Mouse (Mus musculus): ENCODE data around the gene Hist1h2bl.
"Not testable (repeated sequence)": the region's sequence is repeated elsewhere in the genome, so short reads cannot be mapped to it uniquely, and the experiment has no call there.

Hist1h2bl gene

DNA sequence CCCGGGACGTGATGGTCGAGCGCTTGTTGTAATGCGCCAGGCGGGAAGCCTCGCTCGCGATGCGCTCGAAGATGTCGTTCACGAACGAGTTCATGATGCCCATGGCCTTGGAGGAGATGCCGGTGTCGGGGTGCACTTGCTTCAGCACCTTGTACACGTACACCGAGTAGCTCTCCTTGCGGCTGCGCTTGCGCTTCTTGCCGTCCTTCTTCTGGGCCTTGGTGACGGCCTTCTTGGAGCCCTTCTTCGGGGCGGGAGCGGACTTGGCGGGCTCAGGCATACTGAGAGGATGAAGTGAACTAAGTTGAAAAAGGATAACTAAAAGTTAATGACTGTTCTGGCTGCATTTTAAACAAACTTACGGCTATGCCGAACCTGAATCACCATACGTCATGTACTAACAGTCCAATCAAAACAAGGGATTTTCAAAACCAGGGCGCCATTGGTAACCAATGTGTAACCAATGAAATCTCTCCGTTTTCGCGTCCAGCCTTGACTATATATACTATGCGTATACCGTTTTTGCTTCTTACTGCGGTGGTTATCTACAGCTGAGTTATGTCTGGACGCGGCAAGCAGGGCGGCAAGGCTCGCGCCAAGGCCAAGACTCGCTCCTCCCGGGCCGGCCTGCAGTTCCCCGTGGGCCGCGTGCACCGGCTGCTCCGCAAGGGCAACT is at the start of gene Hist1h2bl, which contains the start of gene Hist1h2ai:
Gene Hist1h2bl, minus strand, starts transcription at position 280 of the 676 bp plus-strand sequence.
Gene Hist1h2ai, plus strand, starts transcription at position 559 of the 676 bp plus-strand sequence.
- in situ Hi-C loops (cut with MseI, MboI) = loop anchor here in 1 of 2 experiments (25.0 kb wide), 1 partner anchor 321 kb away; the partner anchor contains the start of genes Hist1h2ag, Hist1h2ah, Hist1h2bj and Hist1h2bk

GRCm38 (mm10) chr13:21755707-21756106 is 39.8 kb upstream of the Hist1h2bl start:
- in situ Hi-C loops (cut with MseI, MboI) = no loop called here

- in situ Hi-C loops (cut with MseI, MboI) = not testable (repeated sequence)
Observed at GRCm38 (mm10) chr13:21754294-21755001, 38.5 kb upstream of the Hist1h2bl start.

GRCm38 (mm10) chr13:21753524-21754285 is 37.8 kb upstream of the Hist1h2bl start, which contains the start of the genes Hist1h2ak and Hist1h2bn:
TSS of gene Hist1h2ak (minus strand) at chr13:21753827.
TSS of gene Hist1h2bn (plus strand) at chr13:21754123.
- in situ Hi-C loops (cut with MseI, MboI) = not testable (repeated sequence)

- in situ Hi-C loops (cut with MseI, MboI) = no loop called here
Observed at GRCm38 (mm10) chr13:21753051-21753523, 37.1 kb upstream of the Hist1h2bl start.

GRCm38 (mm10) chr13:21752356-21752755 is 36.4 kb upstream of the Hist1h2bl start:
- in situ Hi-C loops (cut with MseI, MboI) = no loop called here

DNA sequence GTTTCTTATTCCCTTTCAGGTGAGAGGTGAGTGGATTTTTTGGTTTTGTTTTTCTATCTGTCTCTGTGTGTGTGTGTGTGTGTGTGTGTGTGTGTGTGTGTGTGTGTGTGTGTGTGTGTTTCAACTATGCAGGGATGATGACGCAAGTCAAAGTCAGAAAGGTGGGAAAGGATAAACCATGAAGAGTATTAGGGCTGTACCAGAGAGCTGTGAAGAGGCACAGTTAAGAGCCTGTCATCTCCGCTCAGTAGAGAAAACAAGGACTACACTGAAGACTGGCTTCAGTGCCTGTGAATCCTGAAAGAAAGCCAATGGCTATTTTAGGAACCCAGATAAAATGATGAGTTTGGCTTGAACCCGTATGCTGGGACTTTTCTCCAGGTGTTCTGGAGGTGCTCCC is 35.9 kb upstream of the Hist1h2bl start:
- in situ Hi-C loops (cut with MseI, MboI) = no loop called here

GRCm38 (mm10) chr13:21751417-21751816 is 35.5 kb upstream of the Hist1h2bl start:
- in situ Hi-C loops (cut with MseI, MboI) = no loop called here

DNA sequence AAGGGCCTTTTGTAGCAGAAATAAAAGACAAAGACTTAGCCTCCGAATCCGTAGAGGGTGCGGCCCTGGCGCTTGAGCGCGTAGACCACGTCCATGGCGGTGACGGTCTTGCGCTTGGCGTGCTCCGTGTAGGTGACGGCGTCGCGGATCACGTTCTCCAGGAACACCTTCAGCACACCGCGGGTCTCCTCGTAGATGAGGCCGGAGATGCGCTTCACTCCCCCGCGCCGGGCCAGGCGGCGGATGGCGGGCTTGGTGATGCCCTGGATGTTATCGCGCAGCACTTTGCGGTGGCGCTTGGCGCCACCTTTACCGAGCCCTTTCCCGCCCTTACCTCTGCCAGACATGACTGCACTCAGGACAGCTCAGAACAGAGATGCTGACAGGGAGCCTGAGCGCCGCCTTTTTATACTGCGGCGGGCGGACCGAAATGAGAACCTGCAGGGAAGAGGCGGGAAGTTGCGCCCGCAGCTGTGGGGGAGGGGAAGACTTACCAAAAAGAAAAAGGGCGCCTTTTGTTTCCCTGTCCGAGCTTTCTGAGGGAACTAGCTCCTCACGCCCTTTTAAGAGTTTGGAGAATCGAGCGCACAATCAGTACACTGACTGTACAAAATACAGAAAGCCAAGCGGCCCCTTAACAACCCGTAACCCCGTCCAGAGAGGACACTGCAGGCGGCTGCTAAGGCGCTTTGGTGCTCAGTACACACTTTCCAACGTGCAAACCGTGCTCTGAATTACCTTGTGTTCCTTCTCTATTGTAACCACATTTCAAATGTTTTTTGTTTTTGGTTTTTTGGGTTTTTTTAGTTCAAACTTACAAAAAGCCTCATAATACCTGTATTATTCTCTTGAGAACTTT is 34.4 kb upstream of the Hist1h2bl start, which contains the start of gene Hist1h4k:
Gene Hist1h4k, minus strand, starts transcription at position 347 of the 859 bp plus-strand sequence.
- in situ Hi-C loops (cut with MseI, MboI) = not testable (repeated sequence)

DNA sequence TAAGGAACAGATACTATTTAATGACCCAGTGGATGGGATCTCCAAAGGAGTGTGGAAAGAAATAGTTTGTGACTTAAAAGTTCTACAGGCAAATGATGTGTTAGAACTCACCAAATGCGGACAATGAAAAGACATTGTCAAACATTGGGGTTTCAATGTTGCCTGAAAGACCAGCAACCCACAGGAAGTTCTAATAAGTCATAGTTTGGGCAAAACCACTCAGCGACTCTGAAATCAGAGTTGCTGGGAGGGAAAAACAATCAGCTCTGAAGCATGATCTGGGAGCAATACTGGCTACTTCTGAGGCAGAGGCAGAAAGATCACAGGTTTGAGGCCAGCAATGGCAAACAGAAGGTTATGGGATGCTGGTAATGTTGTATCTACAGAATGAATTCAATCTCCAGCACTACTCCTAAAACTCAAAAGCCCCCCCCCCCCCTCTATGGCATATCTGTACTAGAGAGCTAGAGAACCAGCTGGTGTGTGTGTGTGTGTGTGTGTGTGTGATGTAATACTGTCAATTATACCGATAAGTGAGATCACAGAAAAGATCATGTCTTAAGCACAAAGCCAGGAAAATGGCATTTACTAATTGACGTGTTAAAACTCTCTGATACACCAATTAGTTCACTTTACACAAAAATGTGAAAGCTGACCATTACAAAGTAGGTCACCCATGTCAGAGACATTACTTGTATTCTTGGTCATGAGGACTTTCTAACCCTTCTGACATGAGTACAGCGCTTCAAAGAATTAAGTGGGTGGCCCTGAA is 33.6 kb upstream of the Hist1h2bl start:
- in situ Hi-C loops (cut with MseI, MboI) = no loop called here

- in situ Hi-C loops (cut with MseI, MboI) = no loop called here
Observed at GRCm38 (mm10) chr13:21745006-21745405, 29.1 kb upstream of the Hist1h2bl start.

GRCm38 (mm10) chr13:21734906-21735767 is 19.2 kb upstream of the Hist1h2bl start, which contains the start of gene Hist1h4j:
TSS of gene Hist1h4j (plus strand) at chr13:21735064.
- in situ Hi-C loops (cut with MseI, MboI) = not testable (repeated sequence)

- in situ Hi-C loops (cut with MseI, MboI) = no loop called here
Observed at GRCm38 (mm10) chr13:21734010-21734905, 18.3 kb upstream of the Hist1h2bl start.

- in situ Hi-C loops (cut with MseI, MboI) = no loop called here
Observed at GRCm38 (mm10) chr13:21733466-21733865, 17.5 kb upstream of the Hist1h2bl start.

- in situ Hi-C loops (cut with MseI, MboI) = no loop called here
Observed at GRCm38 (mm10) chr13:21729544-21729943, 13.6 kb upstream of the Hist1h2bl start.

DNA sequence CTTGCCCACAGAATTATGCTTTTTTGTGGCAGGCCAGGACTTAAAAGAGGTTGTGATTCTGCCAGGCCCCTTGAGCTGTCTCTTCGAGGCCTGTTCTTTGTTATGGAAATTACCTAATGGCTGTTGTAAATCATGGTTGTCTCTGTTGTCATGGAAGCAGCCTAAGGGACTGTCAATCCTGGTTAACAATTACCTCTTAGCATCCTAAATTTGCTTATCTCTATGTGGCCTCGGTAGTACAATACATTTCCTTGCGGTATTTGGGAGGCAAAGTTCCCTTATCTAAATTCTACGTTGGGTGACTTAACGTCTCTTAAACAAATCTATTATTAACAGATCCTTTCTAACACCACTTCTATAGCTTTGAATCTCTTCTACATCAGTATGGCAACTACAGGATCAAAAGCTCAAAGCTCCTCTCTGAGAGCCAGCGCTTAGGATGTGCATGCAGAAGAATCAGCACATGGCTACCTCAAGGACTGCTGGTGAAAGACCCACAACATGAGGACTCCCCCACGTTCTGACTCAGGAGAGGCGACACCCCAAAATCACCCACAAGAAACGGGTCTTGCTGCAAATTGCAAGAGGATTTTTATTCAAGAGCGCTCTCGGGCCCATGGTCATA is 12.1 kb upstream of the Hist1h2bl start:
- in situ Hi-C loops (cut with MseI, MboI) = no loop called here

Measured in mouse trophoblast stem cell (cell line).